Mouse (Mus musculus) G1E (cell line): ENCODE results near the gene Ttc17.

Experiments used
- CTCF ChIP-seq: IDR thresholded peaks from 2 replicates; pipeline ENCODE4 v1.5.1; 2012; ENCODE audit warnings: low read depth, low read length, inconsistent platforms, mixed read lengths
- GATA1 ChIP-seq: IDR thresholded peaks from 2 replicates; pipeline ENCODE4 v1.6.1; 2012; ENCODE audit warnings: borderline replicate concordance, low read length, inconsistent platforms, mixed read lengths
- GATA2 ChIP-seq: IDR thresholded peaks from 2 replicates; pipeline ENCODE4 v1.6.1; 2012; ENCODE audit warnings: low read depth, low read length, inconsistent platforms, borderline replicate concordance
- POLR2AphosphoS5 ChIP-seq: IDR thresholded peaks from 2 replicates; pipeline ENCODE4 v1.6.1; 2012; ENCODE audit warnings: low read depth, low read length, inconsistent platforms; ENCODE audit not compliant: insufficient replicate concordance
- TAL1 ChIP-seq: conservative IDR thresholded peaks from 2 replicates; pipeline ENCODE4 v1.6.1; 2012; ENCODE audit warnings: low read depth, low read length, inconsistent platforms, mixed read lengths

GRCm38 (mm10) chr2:94287435-94287834 is 119.1 kb downstream of the Ttc17 start:
- TF ChIP-seq CTCF (no peak), GATA1 (no peak), POLR2AphosphoS5 (no peak), TAL1 (no peak), GATA2 (no peak)
